Mouse (Mus musculus): ENCODE data around the gene Nt5e.

The Nt5e gene

DNA sequence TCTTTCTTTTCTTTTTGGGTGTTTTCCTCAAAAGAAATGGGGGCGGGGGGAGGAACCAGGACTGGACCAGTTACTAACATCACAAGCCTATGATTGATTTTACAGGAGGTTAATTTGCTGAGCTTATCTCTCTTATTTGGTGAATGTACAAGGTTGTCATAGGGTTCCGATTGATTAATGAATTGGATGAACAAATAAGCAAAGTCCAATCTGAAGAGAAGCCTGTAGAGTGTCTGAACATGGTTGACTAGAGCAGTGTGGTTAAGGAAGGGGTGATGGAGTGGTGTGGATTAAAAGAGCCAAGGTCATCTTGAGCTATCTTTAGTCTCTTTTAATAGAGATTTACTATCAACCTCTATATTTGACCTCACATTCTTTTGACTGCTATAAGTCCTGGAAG, 17.4 kb downstream of the Nt5e start:
- intact Hi-C loops (cut with DNase I): no loop called here

DNA sequence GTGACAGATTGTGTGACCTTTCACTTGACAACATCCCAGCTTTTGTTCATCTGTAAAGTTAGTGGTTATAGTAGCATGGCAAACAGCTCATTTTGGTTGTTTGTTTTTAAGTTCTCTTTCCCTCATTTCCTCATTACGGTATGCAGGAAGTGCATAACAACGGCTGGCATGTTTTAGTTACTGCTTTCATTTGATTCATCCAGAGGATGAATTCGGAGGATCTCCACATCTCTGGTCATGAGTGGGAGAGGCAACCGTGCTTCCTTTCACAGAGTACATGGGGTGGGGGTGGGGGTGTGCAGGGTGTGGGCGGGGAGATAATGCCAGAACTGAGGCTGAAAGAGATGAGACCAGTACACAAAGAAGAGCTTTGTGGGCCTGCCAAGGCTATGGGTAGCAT, 19.9 kb downstream of the Nt5e start:
- intact Hi-C loops (cut with DNase I): no loop called here

DNA sequence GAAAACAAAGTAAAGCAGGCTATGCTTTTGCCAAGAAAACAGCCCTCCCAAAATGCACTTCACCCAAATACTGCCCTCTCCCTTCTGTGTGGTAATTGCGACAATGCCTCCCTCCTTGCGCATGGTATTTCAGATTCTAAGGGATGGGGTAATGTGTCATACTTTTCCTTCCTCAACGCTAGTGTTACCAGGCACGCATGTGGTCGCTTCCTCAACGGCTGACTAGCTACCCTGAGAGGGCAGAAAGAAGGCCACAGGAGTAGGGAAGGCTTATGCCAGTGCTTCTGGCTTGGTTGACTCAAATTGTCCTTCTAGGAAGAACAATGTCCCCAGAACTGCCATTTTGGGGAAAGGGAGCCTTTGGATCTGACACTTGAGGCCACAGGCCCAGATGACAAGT, 21.6 kb downstream of the Nt5e start:
- intact Hi-C loops (cut with DNase I): no loop called here

DNA sequence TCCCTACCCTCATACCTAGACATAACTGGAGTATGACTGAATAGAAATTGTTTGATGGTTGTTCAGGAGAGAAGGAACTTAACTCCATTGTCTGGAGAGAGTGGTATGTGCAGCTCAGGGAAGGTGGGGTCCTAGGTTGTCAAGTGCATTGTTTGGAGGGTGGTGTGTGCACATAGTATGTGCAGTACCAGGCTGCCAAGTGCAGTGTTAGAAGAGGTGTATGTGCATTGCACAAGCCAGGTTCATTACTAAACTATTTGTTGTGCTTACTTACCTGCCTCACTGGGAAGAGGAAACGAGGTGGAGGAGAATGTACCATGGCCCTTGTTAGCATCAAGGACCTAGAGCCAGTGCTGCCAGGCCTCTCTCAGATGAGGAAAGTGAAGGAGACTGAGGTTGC, 23.3 kb downstream of the Nt5e start:
- intact Hi-C loops (cut with DNase I): no loop called here

DNA sequence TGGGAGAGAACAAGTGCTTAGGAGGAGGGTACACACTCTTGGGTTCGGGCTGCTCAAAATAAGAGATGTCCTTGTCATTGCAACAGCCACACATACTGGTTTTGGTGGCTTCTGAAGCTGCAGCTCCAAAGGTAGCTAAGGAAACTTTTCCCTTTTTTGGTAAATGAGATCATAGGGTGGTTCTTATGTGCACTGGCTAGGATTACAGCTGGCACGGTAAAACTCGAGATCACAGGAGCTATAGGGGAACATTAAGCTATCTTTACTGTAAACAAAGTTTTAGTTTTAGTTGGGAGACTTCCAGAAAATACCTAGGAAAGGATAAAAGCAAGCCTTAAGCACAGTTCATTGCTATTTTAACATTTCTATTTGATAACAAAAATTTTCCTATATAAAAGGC, 24.2 kb downstream of the Nt5e start:
- intact Hi-C loops (cut with DNase I): no loop called here

DNA sequence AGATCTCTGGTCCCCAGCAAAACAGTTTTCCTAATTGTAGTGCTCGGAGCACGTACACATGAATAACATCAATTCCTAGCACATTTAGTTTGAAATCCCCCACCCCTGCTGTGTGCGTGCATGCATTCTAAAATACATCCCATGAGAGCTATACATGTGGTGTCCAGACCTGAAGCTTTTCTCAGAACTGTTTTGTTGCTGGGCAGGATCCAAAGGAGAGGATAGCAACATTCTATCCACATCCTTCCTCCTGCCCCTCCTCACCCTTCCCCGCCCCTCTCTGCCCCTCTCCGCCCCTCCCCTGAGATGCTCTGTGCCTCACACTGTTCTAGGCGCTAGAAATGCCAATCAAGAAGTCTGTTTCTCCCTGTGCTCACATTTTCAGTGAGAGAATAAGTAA, 25.7 kb downstream of the Nt5e start:
- intact Hi-C loops (cut with DNase I): no loop called here

DNA sequence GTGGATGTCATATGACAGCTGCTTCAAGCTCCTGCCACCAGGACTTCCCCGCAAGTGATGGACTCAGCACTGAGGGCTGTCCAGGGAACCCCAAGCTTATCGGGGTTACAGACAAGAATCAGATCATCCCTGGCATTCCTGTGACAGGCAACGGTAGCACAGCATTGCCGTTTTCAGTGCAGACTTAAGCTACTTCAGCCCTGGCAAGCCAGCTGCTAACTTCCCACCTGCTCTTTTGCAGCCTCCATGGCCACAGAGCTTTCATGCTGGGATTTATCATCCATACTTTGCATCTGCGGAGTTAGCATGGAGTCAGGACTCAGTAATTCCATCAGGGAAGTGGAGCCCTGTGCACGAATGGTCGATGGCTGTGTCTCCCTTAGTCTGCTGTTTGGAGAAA, 26.5 kb downstream of the Nt5e start:
- intact Hi-C loops (cut with DNase I): no loop called here

DNA sequence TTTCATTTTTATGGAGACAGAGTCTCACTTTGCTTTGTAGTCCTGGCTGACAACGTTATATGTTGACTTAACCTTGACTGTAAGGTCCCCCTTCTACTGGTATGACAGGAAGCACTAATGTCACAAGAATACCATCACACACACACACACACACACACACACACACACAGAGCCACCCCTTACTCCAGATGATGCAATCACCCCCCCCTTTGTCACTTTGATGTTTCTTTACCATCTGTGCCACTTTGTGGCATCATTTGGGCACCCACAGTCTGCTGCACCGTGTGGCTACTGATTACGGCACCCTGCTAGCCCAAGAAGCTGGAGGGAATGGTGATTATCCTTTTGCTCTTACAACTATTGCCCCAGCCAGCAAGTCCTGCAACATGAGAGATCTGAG, 30.2 kb downstream of the Nt5e start:
- intact Hi-C loops (cut with DNase I): no loop called here

DNA sequence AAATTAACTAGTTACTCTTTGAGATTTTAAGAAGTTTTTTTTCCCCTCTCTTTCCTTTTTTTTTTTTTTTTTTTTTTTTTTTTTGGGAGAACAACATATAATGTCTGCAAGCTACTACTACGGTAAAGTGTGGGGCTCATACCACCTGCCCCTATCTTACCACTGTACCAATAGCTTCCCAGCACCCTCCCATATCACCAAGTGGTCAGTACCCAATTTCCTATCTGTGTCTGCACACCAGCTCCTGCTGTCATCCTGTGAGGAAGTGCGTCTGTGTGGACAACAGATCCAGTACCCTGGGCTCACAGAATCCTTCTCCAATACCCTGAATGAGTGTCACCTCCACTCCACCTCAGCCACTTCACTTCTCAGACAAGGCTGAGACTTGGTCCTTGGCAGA, 32.1 kb downstream of the Nt5e start:
- intact Hi-C loops (cut with DNase I): no loop called here

DNA sequence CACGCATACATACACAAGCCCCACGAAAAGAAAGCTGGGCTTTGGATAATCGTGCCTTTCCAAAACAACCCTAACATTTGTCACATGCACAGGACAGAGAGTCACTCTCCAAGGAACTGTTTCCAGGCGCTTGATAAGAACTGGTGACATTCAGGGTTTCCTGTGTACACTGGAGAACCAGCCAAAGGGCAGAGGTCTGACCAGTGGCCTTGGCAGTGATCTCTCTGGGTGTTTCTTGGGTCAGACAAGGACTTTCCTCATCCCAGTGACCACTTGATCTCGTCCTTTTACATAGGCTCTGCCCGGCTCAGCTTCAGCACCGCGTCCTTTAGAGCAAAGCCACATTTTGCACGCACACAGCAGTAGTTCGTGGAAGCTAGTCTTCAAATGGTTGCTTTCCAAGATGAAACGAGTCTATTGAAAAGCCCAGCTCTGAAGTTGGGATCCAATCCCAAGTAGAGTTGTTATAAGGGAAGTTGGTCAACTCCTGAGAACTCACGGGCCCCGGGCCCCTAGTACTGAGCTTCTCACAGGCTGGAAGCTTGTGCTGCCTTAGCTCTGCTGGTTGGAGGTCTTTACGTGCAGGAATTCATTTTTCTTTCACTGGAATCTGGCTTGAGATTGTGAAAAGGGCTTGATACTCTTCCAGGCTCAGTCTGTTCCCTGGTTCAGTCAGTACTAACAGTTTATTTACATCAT, 34.4 kb downstream of the Nt5e start:
- intact Hi-C loops (cut with DNase I): loop anchor here (5.0 kb wide), 1 partner anchor 119 kb away; no protein-coding TSS in a partner anchor

DNA sequence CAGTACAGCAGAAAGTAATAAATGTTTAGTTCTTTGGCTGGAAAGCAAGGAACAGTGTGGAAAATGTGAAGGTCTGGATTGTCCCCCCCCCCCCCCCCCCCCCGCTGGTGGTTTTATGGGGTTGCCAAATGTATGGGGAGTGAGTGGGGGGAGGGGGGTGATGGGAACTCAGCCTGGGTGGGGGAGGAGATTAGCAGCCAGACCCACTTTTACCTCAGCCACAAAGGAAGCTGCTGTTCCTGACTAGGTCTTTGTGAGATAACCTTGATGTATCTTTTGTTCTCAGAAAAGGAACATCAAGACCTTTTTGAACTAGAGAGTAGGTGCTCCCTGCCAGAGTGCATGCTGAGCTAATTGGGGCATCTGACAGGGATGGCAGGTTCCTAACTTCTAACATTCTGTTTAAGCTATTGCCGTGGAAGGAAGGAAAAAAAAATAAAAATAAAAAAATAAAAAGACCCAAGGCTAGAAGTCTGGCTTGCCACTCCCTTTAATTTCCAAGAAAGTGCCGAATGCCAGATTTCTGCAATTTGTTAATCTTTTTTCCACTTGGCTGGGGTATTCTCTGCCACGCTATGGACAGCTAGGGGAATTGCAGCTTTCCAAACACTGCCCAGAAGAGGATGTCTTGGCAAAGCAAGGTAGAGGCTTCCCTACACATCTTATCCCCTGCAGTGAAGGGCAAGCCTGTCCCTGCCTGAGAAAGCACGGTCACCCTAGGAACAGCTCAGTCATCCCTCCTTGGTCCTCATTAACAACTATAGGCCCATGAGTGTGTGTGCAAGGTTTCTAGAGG, 35.3 kb downstream of the Nt5e start:
- intact Hi-C loops (cut with DNase I): loop anchor here (5.0 kb wide), 1 partner anchor 120 kb away; no protein-coding TSS in a partner anchor

DNA sequence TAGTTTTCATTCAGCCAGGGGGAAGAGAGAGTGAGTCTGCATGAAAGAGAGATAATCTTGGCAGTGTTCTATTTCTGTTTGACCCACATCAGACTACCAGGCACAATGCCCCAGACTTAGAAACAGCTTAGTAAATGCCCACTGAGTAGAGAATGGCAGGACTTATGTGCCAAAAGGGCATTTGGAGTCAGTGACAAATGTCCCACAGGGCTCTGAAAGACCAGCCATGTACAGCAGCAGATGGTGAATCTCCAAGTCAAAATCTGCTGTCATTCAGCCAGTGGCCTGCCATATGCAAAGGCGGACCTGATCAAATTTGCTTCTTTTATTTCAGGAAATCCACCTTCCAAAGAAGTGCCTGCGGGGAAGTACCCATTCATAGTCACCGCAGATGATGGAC, 36.1 kb downstream of the Nt5e start:
- intact Hi-C loops (cut with DNase I): loop anchor here (5.0 kb wide), 1 partner anchor 121 kb away; no protein-coding TSS in a partner anchor

DNA sequence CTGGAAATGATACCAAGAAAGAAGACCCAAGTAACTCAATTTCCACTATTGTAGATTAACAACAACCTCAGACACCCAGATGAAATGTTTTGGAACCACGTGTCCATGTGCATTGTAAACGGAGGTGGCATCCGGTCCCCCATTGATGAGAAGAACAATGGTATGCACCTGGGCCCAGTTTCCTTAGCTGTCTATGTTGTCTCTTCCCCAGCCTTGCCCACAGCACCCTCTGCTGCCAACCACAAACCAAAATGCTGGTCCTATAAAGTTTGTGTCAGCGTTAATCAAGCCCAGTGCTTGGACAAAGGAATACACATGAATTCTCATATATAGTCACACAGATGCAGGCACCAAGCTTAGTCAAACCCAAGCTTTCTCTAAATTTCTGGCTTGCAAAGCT, 39.3 kb downstream of the Nt5e start:
- intact Hi-C loops (cut with DNase I): no loop called here

DNA sequence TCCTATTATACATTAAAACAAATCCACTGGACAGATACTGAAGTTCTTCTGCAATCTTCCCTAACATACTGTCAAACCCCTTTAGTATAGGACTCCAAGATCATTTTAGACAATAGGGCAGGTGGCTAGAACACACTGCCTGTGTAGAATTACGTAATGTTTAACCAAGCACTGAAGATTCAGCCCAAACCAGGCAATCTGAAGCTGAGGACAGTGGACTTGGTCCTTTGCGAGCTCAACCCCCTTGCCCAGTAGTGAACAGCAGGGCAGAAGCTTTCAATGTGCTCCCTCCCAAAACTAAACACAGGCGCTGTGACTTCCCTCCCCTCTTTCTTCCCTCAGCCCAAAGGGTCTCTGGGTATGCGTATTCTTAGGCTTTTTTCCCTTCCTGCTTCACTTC, 39.8 kb downstream of the Nt5e start:
- intact Hi-C loops (cut with DNase I): no loop called here

DNA sequence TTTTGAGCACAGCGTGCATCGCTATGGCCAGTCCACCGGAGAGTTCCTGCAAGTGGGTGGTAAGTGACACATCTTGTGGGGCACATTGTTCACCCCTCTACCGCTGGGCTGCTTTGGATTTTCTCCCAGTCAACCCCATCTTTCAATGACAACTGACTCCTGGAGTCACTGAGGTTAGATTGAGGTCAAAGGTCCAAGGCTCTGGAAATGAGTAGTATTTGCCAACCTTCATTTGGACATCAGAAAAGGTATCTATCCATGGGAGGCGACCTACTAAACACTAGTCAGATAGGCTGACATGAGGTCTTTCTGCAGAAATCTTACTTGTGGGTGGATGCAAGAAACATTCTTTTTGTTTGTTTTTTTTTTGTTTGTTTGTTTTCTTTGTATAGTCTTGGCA, 40.3 kb downstream of the Nt5e start:
- intact Hi-C loops (cut with DNase I): no loop called here

DNA sequence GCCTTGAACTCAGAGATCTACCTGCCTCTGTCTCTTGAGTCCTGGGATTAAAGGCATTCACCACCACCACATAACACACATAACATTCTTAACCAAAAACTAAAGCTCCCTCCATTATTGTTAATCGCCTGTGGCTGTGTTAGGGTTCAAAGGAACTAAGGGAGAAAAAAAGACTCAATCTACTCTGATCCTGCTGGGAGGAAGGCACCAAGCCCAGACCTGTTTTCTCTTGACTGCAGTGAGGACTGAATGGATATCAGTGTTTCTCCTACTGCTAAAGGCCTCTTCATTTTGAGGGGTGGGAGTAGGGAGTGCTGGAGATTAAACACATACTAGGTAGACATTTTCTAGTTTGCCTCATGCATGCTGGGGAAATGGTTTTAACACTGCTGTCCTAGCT, 40.8 kb downstream of the Nt5e start:
- intact Hi-C loops (cut with DNase I): no loop called here

DNA sequence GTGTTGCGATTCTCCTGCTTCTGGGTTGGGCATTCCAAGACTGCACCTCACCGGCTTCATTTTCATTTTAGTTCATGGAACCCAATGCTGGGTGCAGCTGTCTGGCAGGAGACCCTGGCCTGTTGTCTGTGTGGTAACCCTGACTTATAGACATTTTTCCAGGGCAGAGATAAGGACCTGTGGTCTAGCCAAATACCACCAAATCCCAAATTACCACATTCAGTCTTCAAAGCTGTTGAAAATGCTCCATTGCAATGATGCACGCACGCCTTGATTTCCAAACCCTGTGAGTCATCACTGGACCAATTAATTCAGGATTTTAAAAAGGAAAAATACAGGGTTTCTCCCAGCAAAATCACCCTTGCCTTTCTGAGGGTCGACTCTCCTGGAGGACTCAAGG, 41.5 kb downstream of the Nt5e start:
- intact Hi-C loops (cut with DNase I): no loop called here

DNA sequence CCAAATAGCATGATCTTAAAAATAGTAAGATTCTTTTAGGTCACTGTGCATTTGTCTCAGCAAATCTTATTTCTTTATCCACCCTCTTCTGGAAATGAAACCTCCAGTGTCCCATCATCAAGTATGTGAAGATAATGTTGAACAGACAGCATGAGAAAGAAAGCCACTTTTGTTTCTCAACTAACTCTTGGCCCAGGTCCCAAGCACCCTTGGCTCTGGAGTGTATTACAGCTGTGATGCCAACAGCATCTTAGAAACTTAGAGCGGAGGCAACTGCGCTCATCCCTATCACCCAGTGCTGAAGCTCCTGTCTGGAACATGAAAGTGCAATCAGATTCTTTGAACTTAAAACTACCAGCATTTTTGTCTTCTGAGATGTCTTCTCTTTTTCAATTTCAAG, 42.7 kb downstream of the Nt5e start:
- intact Hi-C loops (cut with DNase I): no loop called here

DNA sequence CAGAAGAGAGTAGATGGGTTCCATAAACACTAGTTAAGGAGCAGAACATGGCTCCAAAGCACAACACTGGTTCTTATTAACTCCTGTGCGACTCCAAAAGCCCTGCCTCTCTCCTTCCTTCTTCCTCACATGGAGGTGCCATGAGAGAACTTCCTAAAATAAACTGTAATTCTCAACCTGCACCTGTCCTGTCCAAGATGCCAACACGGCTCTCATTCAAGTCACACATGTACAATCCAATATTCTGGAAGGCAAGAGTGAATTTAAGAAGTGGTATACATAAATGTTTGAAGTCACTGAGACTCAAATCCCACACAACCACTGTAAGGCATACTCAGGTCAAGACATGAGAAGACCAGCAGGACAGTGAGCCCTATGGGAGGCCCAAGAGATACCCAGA, 44.2 kb downstream of the Nt5e start:
- intact Hi-C loops (cut with DNase I): no loop called here

DNA sequence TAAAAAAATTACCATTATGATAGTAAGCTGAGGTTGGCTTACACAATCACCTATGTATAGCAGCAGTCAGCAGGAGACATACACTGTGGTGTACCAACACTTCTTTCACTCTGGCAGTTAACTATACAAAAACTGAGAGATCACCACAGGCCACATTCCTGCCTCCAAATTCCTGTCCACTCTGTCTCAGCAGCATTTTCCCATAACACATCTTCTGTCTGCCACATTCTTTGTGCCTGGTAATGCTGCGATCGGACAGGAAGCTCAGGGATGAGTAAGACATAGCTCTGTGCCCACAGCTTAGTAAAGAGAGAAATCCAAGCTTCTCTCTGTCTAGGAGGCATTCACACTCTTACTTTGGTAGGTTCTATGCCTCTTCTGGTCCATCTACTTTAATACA, 46.0 kb downstream of the Nt5e start:
- intact Hi-C loops (cut with DNase I): no loop called here

DNA sequence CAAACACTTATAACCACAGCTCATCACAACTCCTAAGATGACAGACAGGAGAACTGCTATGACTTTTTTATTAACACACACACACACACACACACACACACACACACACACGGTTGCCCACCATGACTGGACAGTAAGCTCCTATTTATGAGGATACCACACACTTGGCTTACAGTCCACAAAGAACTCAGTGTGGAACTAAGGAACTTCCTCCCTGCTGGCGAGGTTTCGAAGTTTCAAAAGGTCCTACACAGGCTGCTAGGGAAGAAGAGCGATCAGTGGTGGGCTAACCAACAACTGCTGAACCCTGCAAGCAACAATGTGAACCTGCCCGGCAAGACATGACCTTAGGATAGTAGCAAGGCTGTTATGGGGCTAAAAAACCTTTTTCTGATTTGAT, 50.5 kb downstream of the Nt5e start:
- intact Hi-C loops (cut with DNase I): no loop called here

DNA sequence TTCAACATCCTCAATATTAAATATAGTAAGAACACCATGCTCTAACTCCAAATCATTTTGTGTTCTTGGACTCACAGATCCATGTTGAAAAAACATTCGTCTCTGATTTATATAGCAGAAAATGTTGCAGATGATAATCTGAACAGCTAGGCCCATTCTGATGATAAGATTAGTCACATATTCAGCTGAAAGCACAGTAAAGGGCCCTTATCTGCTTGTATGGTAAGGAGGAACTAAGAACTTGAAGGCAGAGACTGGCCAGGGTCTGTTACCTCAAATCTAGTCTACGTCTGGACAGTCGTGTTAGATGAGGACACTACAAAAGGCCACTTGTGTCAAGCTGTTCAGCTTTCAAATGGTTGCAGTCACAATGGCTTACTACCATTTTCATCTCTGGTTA, 52.1 kb downstream of the Nt5e start:
- intact Hi-C loops (cut with DNase I): no loop called here

DNA sequence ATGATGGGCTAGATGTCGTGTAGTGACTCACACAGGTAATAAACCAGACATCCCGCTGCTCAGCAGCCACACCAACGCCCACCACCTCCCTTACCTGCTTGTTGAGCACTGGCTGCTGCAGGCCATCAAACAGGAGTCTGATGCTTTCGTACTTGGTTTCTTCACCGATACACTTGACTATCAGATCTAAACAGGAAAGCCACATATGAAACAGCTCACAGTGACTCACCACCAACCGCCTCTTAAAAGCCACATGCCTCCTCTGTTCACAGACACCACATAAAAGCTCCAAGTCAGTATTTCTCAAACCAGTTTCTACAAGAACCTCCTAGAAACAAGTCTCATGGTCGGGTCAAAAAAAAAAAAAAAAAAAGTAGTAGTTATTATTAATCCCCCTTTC, 53.1 kb downstream of the Nt5e start:
- intact Hi-C loops (cut with DNase I): no loop called here
